Mouse (Mus musculus) heart, embryonic 16.5 days (tissue): Measurements from ENCODE around the gene Spib. TPM values are rescaled to one million over a fixed set of nuclear protein-coding genes. Genes with fewer than 3 reads are reported as not detected.

ENCODE experiments used
- ATAC-seq: fragments of 200-750 bp; cut with Nextera tagmentation; replicated peaks from 2 replicates; pipeline ENCODE4 v1.8.0; 2017; ENCODE audit warnings: moderate number of reproducible peaks; ENCODE audit not compliant: insufficient read depth, low FRiP score; ENCODE audit errors: extremely low read depth
- H3K27ac ChIP-seq: fragments of 300-500 bp; sonication (generic); 2 replicates; pipeline ENCODE4 v1.5.1; 2014; ENCODE audit warnings: mild to moderate bottlenecking, low read length, control low read depth, moderate library complexity
- H3K27me3 ChIP-seq: fragments of 300-500 bp; sonication (generic); 2 replicates; pipeline ENCODE4 v1.6.1; 2014; ENCODE audit warnings: low read length, mixed read lengths; ENCODE audit not compliant: control insufficient read depth, insufficient read depth
- H3K36me3 ChIP-seq: fragments of 300-500 bp; sonication (generic); 2 replicates; pipeline ENCODE4 v1.6.1; 2014; ENCODE audit not compliant: control insufficient read depth, insufficient read depth
- H3K4me1 ChIP-seq: fragments of 300-500 bp; sonication (generic); 2 replicates; pipeline ENCODE4 v1.6.1; 2014; ENCODE audit warnings: low read length, mixed read lengths; ENCODE audit not compliant: control insufficient read depth, insufficient read depth
- H3K4me2 ChIP-seq: fragments of 300-500 bp; sonication (generic); 2 replicates; pipeline ENCODE4 v1.6.1; 2014; ENCODE audit warnings: low read depth, mild to moderate bottlenecking, control low read depth, low read length
- H3K4me3 ChIP-seq: fragments of 300-500 bp; sonication (generic); 2 replicates; pipeline ENCODE4 v1.5.1; 2014; ENCODE audit warnings: mild to moderate bottlenecking, control low read depth, low read length
- H3K9ac ChIP-seq: fragments of 300-500 bp; sonication (generic); 2 replicates; pipeline ENCODE4 v1.6.1; 2014; ENCODE audit warnings: low read length, control low read depth
- H3K9me3 ChIP-seq: fragments of 300-500 bp; sonication (generic); replicated peaks from 2 replicates; pipeline ENCODE4 v1.6.1; 2016; ENCODE audit warnings: low read length; ENCODE audit not compliant: control insufficient read depth
- WGBS: fragments of 180-500 bp; shearing (Covaris S2); extraction: QIAGEN DNeasy Blood & Tissue Kit; methylation state at CpG from one replicate; pipeline ENCODE4 v1.1.7; 2014; 5-methylcytosine and 5-hydroxymethylcytosine counted together
- polyA plus RNA-seq: library from polyadenylated mRNA; unstranded; fragments of >200 nt; fragmentation: Nextera tagmentation; extraction: Ambion mirVana; gene quantifications from 2 replicates; pipeline ENCODE4 v1.2.1, GENCODE M21; 2015

Spib gene
- polyA plus RNA-seq, 1 experiment from 2014 or later: 5.9 TPM

DNA sequence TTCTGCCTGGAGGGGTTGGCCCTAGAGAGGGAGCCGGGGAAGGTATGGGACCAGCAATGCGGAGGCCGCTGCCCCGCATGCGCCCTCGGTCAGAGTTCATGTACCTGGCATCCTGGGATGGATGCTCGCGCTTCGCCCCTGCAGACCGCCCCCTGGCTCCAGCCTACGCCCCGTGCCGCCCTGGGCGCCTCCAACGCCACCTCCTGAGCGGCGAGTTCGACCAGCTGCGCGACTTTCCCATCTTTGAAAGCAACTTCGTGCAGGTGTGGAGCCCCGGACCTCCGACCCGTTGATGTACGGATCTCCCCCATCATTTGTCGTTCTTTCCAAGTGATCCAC is 35.1 kb downstream of the Spib start:
- Histone ChIP-seq H3K4me3 (peak overlapping the region; percentile 72), H3K4me2 (peak overlapping the region; percentile 76), H3K27me3 (peaks cover 3% of the 10 kb centered on the region; the same call in 1 of the 2 replicates), H3K9ac (peak overlapping the region; percentile 74), H3K4me1 (peaks cover 15% of the 10 kb centered on the region), H3K9me3 (no peaks in the 10 kb centered on the region), H3K27ac (peak overlapping the region; percentile 71), H3K36me3 (peaks cover 8% of the 10 kb centered on the region; the same call in 1 of the 2 replicates)
- no peak for ATAC-seq
- WGBS: under 1% methylated on average over 25 of the region's 26 CpGs

DNA sequence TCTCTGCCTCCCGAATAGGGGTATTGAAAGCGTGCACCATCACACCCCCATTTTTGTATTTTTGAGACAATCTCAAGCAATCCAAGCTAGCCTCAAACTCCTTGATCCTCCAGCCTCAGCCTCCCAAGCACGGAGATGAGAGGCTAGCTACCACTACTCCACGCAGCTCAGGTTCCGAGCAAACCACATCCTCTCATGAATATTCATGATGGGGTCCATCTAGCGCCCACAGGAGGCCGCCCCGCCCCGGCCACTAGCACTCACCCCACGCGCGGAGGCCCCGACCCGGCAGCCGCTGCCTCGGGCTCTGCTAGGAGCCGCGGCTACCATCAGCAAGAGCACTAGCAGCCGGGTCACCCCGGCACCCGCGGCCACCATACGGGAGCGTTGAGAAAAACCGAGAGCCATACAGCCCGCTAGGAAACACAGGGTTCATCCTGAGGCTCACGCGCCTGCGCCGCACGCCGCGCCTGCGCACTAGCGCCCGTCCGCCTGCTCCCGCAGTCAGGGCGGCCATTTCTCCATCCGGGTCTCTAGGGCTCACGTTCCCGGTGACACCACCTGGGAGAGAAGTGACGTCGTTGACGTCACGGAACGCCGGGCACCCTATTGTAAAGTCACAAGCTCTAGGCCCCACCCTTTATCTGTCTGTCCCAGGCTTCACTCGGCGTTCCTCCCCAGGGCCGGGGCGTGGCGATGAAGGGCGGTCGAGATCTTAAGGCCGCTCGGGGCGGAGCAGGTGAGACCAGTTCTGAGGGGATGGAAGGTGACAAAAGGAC is 35.7 kb downstream of the Spib start, which contains the start of the genes Emc10 and Fam71e1:
Emc10 (minus strand) TSS at position 538 of the 779 bp plus-strand sequence.
Fam71e1 (plus strand) TSS at position 590 of the 779 bp plus-strand sequence.
- Histone ChIP-seq H3K27me3 (peaks cover 3% of the 10 kb centered on the region; the same call in 1 of the 2 replicates), H3K4me2 (peak within 1 kb of the TSS; percentile 76), H3K4me3 (peak within 1 kb of the TSS; percentile 72), H3K27ac (peak within 1 kb of the TSS; percentile 93), H3K9ac (peak within 1 kb of the TSS; percentile 85), H3K9me3 (no peaks in the 10 kb centered on the region), H3K4me1 (peaks cover 15% of the 10 kb centered on the region), H3K36me3 (peaks cover 9% of the 10 kb centered on the region; the same call in 1 of the 2 replicates)
- peak; percentile 92 for ATAC-seq
- WGBS: under 1% methylated on average over 58 of the region's 58 CpGs

- H3K4me2 ChIP-seq: peak overlapping the region; percentile 76
- no peak overlapping the region for H3K27ac ChIP-seq
- H3K4me1 ChIP-seq: peaks cover 17% of the 10 kb centered on the region
- H3K9me3 ChIP-seq: no peaks in the 10 kb centered on the region
- peaks cover 9% of the 10 kb centered on the region; the same call in 1 of the 2 replicates for H3K36me3 ChIP-seq
- WGBS: 79% methylated on average over 7 of the region's 7 CpGs
- no peak for ATAC-seq
- H3K9ac ChIP-seq: peak overlapping the region; percentile 85
- H3K27me3 ChIP-seq: peaks cover under 1% of the 10 kb centered on the region; the same call in 1 of the 2 replicates
- H3K4me3 ChIP-seq: peak overlapping the region; percentile 72; the same call in 1 of the 2 replicates
Measured at GRCm38 (mm10) chr7:44495086-44495485, 36.8 kb downstream of the Spib start.

DNA sequence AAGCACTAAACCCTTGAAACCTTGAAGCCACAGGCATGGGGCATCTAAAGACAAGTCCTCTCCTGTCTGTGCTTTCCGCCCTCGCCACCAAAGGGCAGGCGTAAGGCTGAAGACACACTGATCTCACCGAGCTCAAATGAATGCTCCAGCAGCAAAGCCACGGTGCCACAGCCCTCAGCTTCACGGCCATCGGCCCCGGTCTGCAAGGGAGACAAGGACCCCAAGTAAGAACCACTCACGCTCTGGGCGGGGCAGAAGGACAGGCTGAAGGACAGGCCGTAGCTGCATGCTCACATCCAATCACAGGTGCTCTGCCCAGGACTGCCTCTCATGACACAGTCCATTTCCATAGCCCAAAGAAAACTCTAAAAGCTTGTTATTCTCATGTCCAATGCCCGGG is 37.2 kb downstream of the Spib start:
- no peaks in the 10 kb centered on the region for H3K9me3 ChIP-seq

GRCm38 (mm10) chr7:44492166-44492826 is 39.6 kb downstream of the Spib start:
- Histone ChIP-seq H3K36me3 (peaks cover 9% of the 10 kb centered on the region; the same call in 1 of the 2 replicates), H3K9ac (no peak overlapping the region)
- WGBS: 92% methylated on average over 21 of the region's 21 CpGs

More for the DNA sequence above, 37.2 kb downstream of the Spib start:
- Histone ChIP-seq H3K36me3 (peaks cover 9% of the 10 kb centered on the region; the same call in 1 of the 2 replicates), H3K27ac (no peak overlapping the region), H3K27me3 (no peaks in the 10 kb centered on the region), H3K4me1 (peaks cover 18% of the 10 kb centered on the region), H3K4me3 (no peak overlapping the region), H3K4me2 (no peak overlapping the region), H3K9ac (no peak overlapping the region)
- ATAC-seq: no peak
- 88% methylated on average over 12 of the region's 12 CpGs for WGBS

DNA sequence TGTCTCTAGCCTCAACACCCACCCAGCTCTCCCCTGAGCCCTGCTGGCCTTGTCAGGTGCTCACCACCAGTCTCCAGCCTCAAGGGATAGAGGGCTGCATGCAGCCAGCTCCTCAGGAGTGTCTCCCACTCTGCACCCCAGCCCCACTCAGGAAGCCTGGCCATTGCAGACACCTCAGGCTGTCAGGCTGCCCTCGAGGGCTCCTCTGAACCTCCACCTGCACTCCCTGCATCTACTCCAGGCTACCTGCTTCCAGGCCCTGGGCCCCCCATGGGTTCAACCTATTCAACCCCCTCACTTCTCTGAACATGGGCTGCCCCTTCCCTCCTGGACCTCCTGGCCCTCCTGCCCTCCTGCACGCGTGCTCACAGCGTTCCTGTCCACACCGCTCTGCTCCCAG is 40.5 kb downstream of the Spib start:
- 92% methylated on average over 5 of the region's 5 CpGs for WGBS
- H3K27me3 ChIP-seq: no peaks in the 10 kb centered on the region
- H3K27ac ChIP-seq: no peak overlapping the region
- no peak overlapping the region for H3K9ac ChIP-seq
- ATAC-seq: no peak
- H3K9me3 ChIP-seq: no peaks in the 10 kb centered on the region
- no peak overlapping the region for H3K4me2 ChIP-seq
- peaks cover 9% of the 10 kb centered on the region; the same call in 1 of the 2 replicates for H3K36me3 ChIP-seq
- no peak overlapping the region for H3K4me3 ChIP-seq
- H3K4me1 ChIP-seq: peaks cover 14% of the 10 kb centered on the region

More at GRCm38 (mm10) chr7:44492166-44492826, 39.6 kb downstream of the Spib start:
- Histone ChIP-seq H3K9me3 (no peaks in the 10 kb centered on the region), H3K27ac (no peak overlapping the region), H3K4me2 (no peak overlapping the region), H3K4me3 (no peak overlapping the region), H3K27me3 (no peaks in the 10 kb centered on the region), H3K4me1 (peaks cover 18% of the 10 kb centered on the region)
- no peak for ATAC-seq

DNA sequence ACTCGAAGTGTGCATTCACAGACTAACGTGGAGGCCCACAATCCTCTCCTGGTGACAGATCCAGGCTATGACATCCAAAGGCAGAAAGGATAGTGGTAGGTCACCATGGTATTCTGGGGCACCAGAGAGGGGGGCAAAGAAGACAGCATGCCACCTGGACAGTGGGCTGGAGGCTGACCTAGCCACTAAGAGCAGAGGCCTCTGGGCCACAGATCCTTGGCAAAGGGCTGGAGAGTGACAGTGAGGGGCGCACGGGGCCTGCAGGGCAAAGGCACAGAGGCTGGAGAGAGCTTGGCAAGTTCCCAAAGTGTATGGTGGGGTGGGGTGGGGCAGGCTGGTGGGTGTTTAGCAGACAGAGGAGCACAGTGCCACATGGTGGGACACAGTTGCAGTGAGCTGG is 41.6 kb downstream of the Spib start:
- H3K9ac ChIP-seq: no peak overlapping the region
- no peaks in the 10 kb centered on the region for H3K9me3 ChIP-seq
- H3K27ac ChIP-seq: no peak overlapping the region
- WGBS: 71% methylated on average over 4 of the region's 4 CpGs
- H3K4me3 ChIP-seq: no peak overlapping the region
- H3K4me2 ChIP-seq: no peak overlapping the region
- no peak for ATAC-seq
- H3K36me3 ChIP-seq: peaks cover 13% of the 10 kb centered on the region; the same call in 1 of the 2 replicates
- H3K27me3 ChIP-seq: no peaks in the 10 kb centered on the region
- H3K4me1 ChIP-seq: peaks cover 10% of the 10 kb centered on the region

GRCm38 (mm10) chr7:44488545-44488944 is 43.3 kb downstream of the Spib start:
- H3K9ac ChIP-seq: no peak overlapping the region
- no peak overlapping the region for H3K4me2 ChIP-seq
- peaks cover 14% of the 10 kb centered on the region; the same call in 1 of the 2 replicates for H3K36me3 ChIP-seq
- peaks cover 10% of the 10 kb centered on the region for H3K4me1 ChIP-seq
- H3K4me3 ChIP-seq: no peak overlapping the region
- H3K27ac ChIP-seq: no peak overlapping the region
- no peak for ATAC-seq
- 82% methylated on average over 8 of the region's 8 CpGs for WGBS
- H3K27me3 ChIP-seq: no peaks in the 10 kb centered on the region
- H3K9me3 ChIP-seq: no peaks in the 10 kb centered on the region

- H3K36me3 ChIP-seq: peaks cover 14% of the 10 kb centered on the region; the same call in 1 of the 2 replicates
- H3K4me1 ChIP-seq: peaks cover 10% of the 10 kb centered on the region
- no peaks in the 10 kb centered on the region for H3K27me3 ChIP-seq
- no peaks in the 10 kb centered on the region for H3K9me3 ChIP-seq
- H3K4me3 ChIP-seq: no peak overlapping the region
- no peak overlapping the region for H3K9ac ChIP-seq
- 82% methylated on average over 7 of the region's 7 CpGs for WGBS
- no peak overlapping the region for H3K4me2 ChIP-seq
- H3K27ac ChIP-seq: no peak overlapping the region
- no peak for ATAC-seq
Measured at GRCm38 (mm10) chr7:44487936-44488335, 43.9 kb downstream of the Spib start.
